Mouse (Mus musculus): ENCODE measurements around the gene Afg1l. TPM values are rescaled to one million over a fixed set of nuclear protein-coding genes. Genes with fewer than 3 reads are reported as not detected.
A peak's percentile ranks its signal among the peaks of the same experiment; 100 is the strongest.

Gene Afg1l
- polyA plus RNA-seq, 1 experiment from 2014 or later = 7.1 TPM

DNA sequence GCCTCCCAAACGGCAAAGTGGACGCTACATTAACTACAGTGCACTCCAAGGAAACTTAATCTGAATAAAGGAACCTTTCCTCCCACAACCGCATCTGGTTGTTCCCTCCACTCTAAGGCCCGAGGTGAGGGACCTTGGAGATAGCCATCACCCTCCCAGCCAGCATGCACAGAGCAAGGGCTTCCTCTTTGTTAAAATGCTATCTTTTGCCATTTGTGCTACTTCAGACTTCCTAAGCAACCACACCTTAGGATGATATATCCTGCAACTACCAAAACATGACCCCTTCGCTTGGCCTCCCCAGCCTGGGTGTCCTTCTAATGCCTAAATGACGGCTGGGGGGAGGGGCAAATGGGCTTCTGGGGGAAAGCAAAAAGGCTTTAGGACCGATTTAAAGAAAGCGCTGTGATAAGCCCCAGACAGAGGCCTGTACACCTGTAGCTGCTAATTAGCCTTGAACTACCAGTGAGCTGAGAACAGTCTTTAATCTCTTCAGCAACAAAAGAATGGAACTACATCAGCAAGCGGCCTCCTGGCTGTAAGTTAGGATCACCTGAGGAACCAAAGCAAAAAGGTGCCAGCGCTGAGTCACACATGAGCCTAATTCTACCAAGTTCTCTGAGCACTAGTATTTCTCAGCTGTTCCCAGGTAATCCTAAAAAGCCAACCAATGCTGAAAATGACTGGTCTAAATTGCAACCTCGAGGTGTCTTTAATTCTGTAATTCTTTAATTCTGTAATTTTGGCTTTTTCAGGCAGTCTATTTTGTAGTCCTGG lies 206.7 kb downstream of the Afg1l start:
- Histone ChIP-seq H3K4me2 (replicated peaks; ENCODE audit: low read depth, low read length) (peak overlapping the region; percentile 43), H3K4me1 (ENCODE audit: insufficient read depth, low read depth, low read length) (peaks cover 32% of the 10 kb centered on the region), H3K9ac (replicated peaks; ENCODE audit: low read depth) (0 out of 2 replicates have a peak overlapping the region, but pooled peaks have one; percentile 8), H3K36me3 (ENCODE audit: insufficient read depth, low read length) (peaks cover 15% of the 10 kb centered on the region; the same call in 1 of the 2 replicates), H3K27ac (ENCODE audit: low read length) (peak overlapping the region; percentile 58), H3K4me3 (ENCODE audit: low read depth, low read length) (peak overlapping the region; percentile 14; the same call in 1 of the 2 replicates), H3K9me3 (ENCODE audit: low read length) (no peaks in the 10 kb centered on the region), H3K27me3 (replicated peaks; ENCODE audit: insufficient read depth, low read length) (no peaks in the 10 kb centered on the region)
- 49% methylated on average over 11 of the region's 11 CpGs for WGBS
- TF ChIP-seq EP300 (IDR thresholded peaks at IDR 0.05) = no peak
- no peak for DNase-seq (ENCODE audit: low spot score)
- no peak for ATAC-seq

DNA sequence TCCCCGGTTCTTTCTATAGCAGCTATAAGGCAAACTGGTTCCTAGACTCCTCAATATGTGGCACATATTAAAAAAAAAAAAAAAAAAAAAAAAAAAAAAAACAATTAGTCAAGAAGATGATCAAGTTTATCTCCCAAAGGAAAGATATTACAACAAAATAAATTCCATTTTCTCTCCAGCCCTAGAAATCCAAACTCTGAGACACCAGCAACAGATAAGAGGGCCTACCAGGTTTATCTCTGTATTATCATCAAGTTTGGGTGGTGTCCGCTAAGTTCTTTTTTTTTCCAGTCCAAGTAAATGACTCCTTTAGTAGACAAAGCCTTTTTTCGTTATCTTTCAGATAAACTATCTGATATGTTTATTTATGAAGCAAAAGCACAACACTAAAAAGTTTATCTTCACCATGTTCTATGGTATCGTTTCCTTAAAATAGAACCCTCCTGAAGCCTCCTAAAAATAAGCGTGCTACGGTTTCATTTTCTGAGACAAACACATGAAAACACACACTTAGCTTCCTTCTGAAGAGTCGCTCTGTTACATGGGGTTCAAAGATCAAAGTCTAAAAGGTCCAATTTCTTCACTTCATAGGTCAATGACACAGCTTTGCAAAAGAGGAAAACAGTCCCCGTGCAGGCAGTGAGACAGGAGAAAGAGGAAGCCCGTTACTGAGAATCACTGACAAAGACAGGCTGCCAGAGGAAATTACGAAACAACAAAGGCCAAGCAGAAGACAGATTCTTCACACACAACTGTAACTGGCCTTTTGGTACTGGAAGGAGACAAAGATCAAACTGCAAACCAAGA lies 207.9 kb downstream of the Afg1l start:
- Histone ChIP-seq H3K4me2 (replicated peaks; ENCODE audit: low read depth, low read length) (peak overlapping the region; percentile 17), H3K27ac (ENCODE audit: low read length) (peak overlapping the region; percentile 57; the same call in 1 of the 2 replicates), H3K4me1 (ENCODE audit: insufficient read depth, low read depth, low read length) (peaks cover 35% of the 10 kb centered on the region), H3K9ac (replicated peaks; ENCODE audit: low read depth) (no peak overlapping the region), H3K9me3 (ENCODE audit: low read length) (no peaks in the 10 kb centered on the region), H3K4me3 (ENCODE audit: low read depth, low read length) (no peak overlapping the region), H3K36me3 (ENCODE audit: insufficient read depth, low read length) (peaks cover 26% of the 10 kb centered on the region; the same call in 1 of the 2 replicates), H3K27me3 (replicated peaks; ENCODE audit: insufficient read depth, low read length) (no peaks in the 10 kb centered on the region)
- TF ChIP-seq CTCF (IDR thresholded peaks at IDR 0.05) (no peak), EP300 (IDR thresholded peaks at IDR 0.05) (0 out of 2 replicates have a peak, but pooled peaks have one; percentile 52)
- WGBS = 17% methylated on average over 10 of the region's 10 CpGs
- DNase-seq (ENCODE audit: low spot score) (peak; percentile 92), ATAC-seq (peak; percentile 17)

DNA sequence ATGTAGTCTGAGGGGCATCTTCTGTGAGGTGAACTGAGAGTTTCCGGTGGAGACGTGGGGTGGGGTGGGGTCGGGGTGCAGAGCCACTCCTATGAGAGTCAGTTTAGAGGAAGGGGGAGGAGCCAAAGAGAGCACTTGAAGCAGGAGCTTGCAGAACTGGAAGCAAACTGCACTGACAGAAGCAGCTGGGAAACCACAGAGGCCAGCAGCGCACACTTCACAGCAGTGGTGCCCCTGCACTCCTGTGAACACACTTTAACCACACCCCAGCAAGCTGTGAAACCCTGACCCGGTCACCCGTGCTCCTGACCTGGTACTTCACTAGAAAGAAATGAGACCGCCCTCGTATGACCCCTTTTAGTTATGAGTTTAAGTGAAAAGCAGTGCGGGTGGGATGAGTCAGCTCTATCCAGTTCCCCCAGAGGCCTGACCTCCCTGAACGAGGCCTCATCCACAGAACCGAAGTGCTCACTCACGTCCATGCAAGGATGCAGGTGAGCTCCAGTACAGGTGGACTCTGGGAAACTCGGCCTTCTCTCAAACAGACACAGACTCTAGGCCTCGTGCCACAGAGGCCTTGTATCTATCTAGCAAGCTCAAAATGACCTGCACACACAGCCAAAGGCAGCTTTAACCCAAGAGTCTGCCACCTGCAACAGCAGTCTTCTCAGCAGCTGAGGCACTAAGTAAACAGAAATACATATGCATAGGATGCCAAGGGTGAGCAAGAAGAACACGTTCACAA lies 208.9 kb downstream of the Afg1l start:
- peak; percentile 61 for ATAC-seq
- Histone ChIP-seq H3K9me3 (ENCODE audit: low read length) (no peaks in the 10 kb centered on the region), H3K27ac (ENCODE audit: low read length) (peak overlapping the region; percentile 57), H3K36me3 (ENCODE audit: insufficient read depth, low read length) (peaks cover 32% of the 10 kb centered on the region; the same call in 1 of the 2 replicates), H3K4me1 (ENCODE audit: insufficient read depth, low read depth, low read length) (peaks cover 35% of the 10 kb centered on the region), H3K27me3 (replicated peaks; ENCODE audit: insufficient read depth, low read length) (no peaks in the 10 kb centered on the region), H3K9ac (replicated peaks; ENCODE audit: low read depth) (no peak overlapping the region), H3K4me2 (replicated peaks; ENCODE audit: low read depth, low read length) (peak overlapping the region; percentile 33), H3K4me3 (ENCODE audit: low read depth, low read length) (no peak overlapping the region)
- WGBS = 38% methylated on average over 15 of the region's 15 CpGs
- peak; percentile 89 for DNase-seq (ENCODE audit: low spot score)
- no peak for TF ChIP-seq CTCF (IDR thresholded peaks at IDR 0.05)
- no peak for TF ChIP-seq EP300 (IDR thresholded peaks at IDR 0.05)

DNA sequence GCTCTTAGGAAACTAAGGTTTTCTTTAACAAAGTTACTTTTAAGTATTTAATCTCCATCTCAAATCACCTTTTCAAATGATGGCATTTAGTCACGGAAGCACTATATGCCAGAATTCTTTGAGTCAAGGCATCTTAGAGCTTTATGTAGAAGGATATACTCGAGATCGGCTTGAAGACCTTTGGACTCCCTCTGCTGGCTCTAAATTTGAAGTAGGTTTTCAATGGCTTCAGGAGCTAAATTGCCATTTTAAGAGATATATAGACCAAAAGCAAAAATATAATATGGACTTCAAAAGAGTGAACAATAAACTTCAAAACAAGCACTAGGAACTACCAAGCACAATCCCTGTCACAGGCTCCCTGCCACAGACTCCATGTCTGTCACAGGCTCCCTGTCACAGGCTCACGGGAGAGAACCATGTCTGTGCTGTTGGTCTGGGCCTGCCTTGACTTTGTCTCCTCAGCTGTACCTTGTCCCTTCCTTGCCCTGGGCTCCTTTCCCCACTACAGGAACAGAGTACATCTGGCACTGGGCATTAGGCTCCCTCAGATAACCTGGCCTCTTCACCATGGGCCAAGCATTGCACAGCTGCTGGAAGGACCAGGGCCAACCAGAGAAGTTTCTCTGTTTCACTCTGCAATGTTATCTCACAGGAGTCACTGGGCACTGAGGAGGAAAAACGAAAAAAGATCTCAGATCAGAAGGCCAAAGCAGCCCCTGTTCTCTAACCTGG lies 210.4 kb downstream of the Afg1l start:
- Histone ChIP-seq H3K4me2 (replicated peaks; ENCODE audit: low read depth, low read length) (no peak overlapping the region), H3K36me3 (ENCODE audit: insufficient read depth, low read length) (peaks cover 32% of the 10 kb centered on the region; the same call in 1 of the 2 replicates), H3K9ac (replicated peaks; ENCODE audit: low read depth) (no peak overlapping the region), H3K27me3 (replicated peaks; ENCODE audit: insufficient read depth, low read length) (no peaks in the 10 kb centered on the region), H3K4me1 (ENCODE audit: insufficient read depth, low read depth, low read length) (peaks cover 33% of the 10 kb centered on the region), H3K4me3 (ENCODE audit: low read depth, low read length) (no peak overlapping the region), H3K27ac (ENCODE audit: low read length) (peak overlapping the region; percentile 57; the same call in 1 of the 2 replicates), H3K9me3 (ENCODE audit: low read length) (no peaks in the 10 kb centered on the region)
- TF ChIP-seq CTCF (IDR thresholded peaks at IDR 0.05) (peak; percentile 41), EP300 (IDR thresholded peaks at IDR 0.05) (no peak)
- WGBS = 65% methylated on average over 5 of the region's 5 CpGs
- no peak for ATAC-seq
- no peak for DNase-seq (ENCODE audit: low spot score)

GRCm38 (mm10) chr10:42265021-42265689 lies 213.2 kb downstream of the Afg1l start:
- H3K36me3 ChIP-seq (ENCODE audit: insufficient read depth, low read length) = peaks cover 32% of the 10 kb centered on the region; the same call in 1 of the 2 replicates
- H3K9ac ChIP-seq (replicated peaks; ENCODE audit: low read depth) = no peak overlapping the region
- peaks cover 20% of the 10 kb centered on the region for H3K4me1 ChIP-seq (ENCODE audit: insufficient read depth, low read depth, low read length)
- H3K27me3 ChIP-seq (replicated peaks; ENCODE audit: insufficient read depth, low read length) = no peaks in the 10 kb centered on the region
- ATAC-seq (no peak), DNase-seq (ENCODE audit: low spot score) (no peak)
- no peak overlapping the region for H3K4me3 ChIP-seq (ENCODE audit: low read depth, low read length)
- 78% methylated on average over 11 of the region's 11 CpGs for WGBS
- no peak for TF ChIP-seq EP300 (IDR thresholded peaks at IDR 0.05)
- TF ChIP-seq CTCF (IDR thresholded peaks at IDR 0.05) = no peak
- no peaks in the 10 kb centered on the region for H3K9me3 ChIP-seq (ENCODE audit: low read length)
- no peak overlapping the region for H3K4me2 ChIP-seq (replicated peaks; ENCODE audit: low read depth, low read length)
- H3K27ac ChIP-seq (ENCODE audit: low read length) = no peak overlapping the region
